Mouse (Mus musculus): ENCODE results near the gene Zfp664. TPM values are rescaled to one million over a fixed set of nuclear protein-coding genes. Genes with fewer than 3 reads are reported as not detected.

Gene Zfp664
- 71.7 TPM for polyA plus RNA-seq (2015; fragmentation: Illumina TruSeq; extraction: RNeasy Lipid Tissue Mini Kit (QIAGEN cat#74804); ENCODE audit: low read depth, low replicate concordance)

GRCm38 (mm10) chr5:124862013-124862866 is at the start of gene Zfp664, which contains the start of gene Ccdc92:
Zfp664 (plus strand) TSS chr5:124862691.
Ccdc92 (minus strand) TSS chr5:124862424.

Other genes with a start within 250 kb of the Zfp664 start
- 43.3 TPM for gene Atp6v0a2, start 234.1 kb upstream of the Zfp664 start, polyA plus RNA-seq (2015; fragmentation: Illumina TruSeq; extraction: RNeasy Lipid Tissue Mini Kit (QIAGEN cat#74804); ENCODE audit: low read depth, low replicate concordance)
- gene Dnah10, start 137.6 kb upstream of the Zfp664 start, polyA plus RNA-seq (2015; fragmentation: Illumina TruSeq; extraction: RNeasy Lipid Tissue Mini Kit (QIAGEN cat#74804); ENCODE audit: low read depth, low replicate concordance), result 0.61 TPM
- 91.5 TPM for gene Ccdc92, start 267 bp upstream of the Zfp664 start, polyA plus RNA-seq (2015; fragmentation: Illumina TruSeq; extraction: RNeasy Lipid Tissue Mini Kit (QIAGEN cat#74804); ENCODE audit: low read depth, low replicate concordance)
- gene Rflna, start 140.5 kb downstream of the Zfp664 start, polyA plus RNA-seq (2015; fragmentation: Illumina TruSeq; extraction: RNeasy Lipid Tissue Mini Kit (QIAGEN cat#74804); ENCODE audit: low read depth, low replicate concordance), result 1.2 TPM

All from brain, adult 10 weeks (tissue).